Mouse (Mus musculus) gastrocnemius, adult 8-10 months (tissue): ENCODE measurements around the gene Zbtb9. TPM values are rescaled to one million over a fixed set of nuclear protein-coding genes. Genes with fewer than 3 reads are reported as not detected.

Experiments used
- DNase-seq, 2 experiments: peaks; one replicate each; pipeline ENCODE4 v3.0.0; 2022; ENCODE audit warnings: low spot score in 2 of 2
- total RNA-seq, 4 experiments: library from RNA; stranded (reverse); gene quantifications; 2 replicates each; pipeline ENCODE4 v1.2.4; 2022

Gene Zbtb9
- total RNA-seq, 4 experiments from 2014 or later = 1.1 to 1.6 (median 1.5) TPM

DNA sequence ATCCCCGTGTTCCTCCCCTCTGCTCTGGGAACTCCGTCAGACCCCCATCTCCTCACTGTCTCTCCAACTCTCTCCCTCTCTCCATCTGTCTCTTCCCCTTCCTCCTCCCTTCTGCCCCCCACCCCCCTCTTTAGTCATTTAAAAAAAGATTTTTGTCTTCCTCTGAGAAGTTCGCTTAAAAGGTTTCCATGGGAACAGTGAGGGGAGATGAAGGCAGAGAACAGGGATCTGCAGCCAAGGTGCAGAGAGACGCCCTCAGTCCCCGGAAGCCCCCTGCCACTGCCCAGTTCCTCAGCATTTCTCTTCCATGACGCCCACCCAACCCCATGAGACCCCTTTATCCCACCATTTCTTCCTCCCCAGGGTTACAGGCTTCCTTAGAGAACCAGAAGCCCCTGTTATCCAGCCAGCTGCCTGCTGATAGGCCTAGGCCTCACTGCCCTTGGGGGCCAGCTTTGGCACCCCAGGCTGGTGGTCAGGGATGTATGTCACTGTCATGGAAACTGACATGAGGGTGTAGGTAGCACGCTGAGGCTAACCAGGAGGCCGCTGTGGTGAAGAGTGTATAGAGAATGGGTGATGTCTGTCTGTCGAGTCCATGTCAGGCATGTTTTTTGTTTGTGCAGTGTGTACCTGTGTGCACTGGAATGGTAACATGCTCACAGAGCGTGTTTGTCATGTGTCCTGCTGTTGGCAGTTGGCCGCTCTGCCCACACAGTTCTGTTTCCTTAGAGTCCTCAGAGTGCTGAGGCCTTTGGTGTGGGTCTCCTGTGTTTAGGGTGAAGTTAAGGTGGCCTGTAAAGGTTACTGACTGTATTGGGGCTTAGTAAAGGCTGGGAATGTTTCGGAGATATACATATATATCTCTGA lies 25.5 kb upstream of the Zbtb9 start:
- no peak for DNase-seq

DNA sequence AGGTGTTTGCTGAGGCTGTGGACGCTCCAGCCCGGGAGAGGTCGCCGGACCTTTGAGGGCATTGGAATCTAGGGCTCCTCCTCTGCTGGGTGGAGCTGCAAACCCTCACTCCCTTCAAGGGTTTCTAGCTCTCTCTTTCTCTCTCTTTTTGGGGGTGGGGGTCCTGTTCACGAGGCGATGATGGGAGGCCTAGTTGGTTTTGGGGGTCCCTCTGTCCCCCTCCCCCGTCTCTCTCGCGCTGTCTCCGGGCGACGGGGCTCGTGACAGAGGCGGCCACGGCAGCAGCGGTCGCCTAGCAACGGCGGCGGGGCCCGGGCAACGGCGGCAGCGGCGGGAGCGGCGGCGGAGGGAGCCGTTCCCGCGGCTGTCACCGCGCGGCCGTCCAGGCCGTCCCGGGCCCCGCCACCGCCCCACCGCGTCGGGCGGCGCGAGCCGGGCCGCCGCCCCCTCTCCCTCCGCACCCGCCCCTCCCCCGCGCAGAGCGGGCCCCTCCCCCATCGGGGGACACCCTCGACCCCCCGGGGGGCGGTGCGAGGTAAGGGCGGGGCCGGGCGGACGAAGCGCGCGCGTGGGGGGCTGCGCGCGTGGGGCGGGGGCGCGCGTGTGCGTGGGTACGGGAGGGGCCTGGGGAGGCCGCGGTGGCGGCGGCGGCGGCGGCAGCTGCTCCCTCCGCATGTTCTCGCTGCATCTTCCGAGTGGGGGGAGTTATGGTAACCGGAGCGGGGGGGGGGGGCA lies 24.5 kb upstream of the Zbtb9 start:
- no peak for DNase-seq

DNA sequence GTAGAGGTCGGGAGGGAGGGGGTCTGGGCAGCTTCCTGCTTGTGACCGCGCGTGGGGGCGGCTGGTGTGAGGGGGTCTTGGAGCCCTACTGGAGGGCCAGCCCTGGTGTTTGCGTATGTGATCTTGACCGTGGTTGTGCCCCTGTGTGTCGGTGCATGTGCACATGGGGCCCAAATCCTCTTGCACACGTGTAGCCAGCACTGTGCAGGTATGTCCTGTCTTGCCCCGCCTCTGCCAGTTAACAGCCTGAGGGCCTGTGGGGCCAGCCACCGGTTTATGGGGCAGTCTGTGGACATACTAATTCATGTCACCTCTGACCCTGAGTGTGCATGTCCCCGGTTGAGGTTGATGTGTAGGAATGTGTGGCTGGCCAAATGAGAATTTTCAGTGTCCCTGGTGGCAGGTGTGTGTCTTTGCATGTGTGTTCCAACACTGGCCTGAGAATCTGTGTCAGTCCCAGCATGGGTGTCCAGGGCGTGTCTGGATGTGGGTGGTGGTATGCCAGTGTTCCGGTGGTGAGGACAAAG lies 23.9 kb upstream of the Zbtb9 start:
- DNase-seq = no peak

DNA sequence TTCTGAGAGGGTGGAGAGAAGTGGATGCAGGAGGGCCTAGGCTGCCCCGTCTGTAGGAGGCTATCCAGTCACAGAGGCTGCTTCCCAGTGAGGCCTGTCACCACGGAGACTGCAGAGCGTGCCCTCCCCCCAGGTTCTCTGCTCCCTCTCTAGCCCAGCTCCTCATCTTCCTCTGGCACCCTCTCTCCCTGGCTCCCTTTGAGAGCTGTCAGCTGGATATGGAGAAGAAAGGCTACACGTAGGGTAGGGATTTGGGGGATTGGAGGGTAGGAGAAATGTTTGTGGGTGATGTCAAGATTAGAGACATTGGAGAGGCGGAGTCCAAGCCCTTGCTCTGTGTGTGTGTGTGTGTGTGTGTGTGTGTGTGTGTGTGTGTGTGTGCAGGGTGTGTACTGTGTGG lies 23.1 kb upstream of the Zbtb9 start:
- DNase-seq = no peak

DNA sequence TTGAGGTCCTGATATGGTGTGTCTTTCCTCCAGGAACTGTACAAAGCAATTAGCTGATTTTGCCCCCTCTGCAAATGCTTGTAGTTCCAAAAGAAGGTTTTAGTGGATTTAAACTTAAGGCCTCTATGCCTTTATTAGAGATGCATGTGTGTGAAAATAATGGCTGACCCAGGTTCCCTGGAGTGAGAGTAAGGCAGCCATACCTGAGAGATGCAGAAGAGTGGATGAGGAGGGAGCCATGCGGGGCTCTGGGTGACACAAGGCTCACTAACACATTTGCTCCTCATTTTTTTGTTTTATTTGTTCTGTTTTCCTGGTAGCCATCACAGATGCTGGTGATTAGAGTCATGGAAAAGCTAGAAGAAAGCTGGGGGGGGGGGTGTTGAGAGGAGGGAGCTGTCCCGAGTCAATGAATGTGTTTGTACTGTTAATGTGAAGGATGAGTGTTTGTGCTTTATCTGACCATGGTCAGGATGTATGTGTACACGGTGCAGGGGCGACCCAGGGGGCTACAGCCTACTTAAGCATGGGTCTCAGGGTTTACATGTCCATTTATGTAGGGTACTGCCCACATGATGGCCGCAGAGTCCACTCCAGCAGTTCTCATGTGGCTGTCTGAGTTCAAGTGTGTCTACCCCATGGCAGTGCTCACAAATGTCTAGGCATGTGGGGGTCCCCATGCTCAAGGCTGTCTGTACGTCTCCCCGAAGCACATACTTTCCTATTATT lies 22.2 kb upstream of the Zbtb9 start:
- DNase-seq = no peak

DNA sequence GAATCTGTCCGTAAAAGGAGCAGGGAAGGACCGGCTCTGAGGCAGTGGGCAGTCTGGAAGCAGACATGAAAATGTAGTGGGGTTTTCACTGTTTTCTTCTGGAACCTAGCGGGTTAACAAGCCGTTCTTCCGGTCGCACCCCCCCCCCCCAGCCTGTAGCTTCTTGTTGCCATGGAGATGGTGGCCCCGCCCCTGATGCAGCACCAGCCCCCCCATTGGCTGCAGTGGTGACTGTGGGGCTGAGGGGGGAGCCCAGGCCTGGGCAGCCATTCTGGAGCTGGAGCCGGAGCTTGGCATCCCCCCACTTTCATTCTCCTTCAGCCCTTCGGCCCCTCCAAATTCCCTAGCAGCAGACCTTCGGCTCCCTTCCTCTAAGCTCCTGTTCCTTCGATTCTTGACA lies 21.6 kb upstream of the Zbtb9 start:
- peak in 1 of 2 experiments; percentile 55 for DNase-seq

DNA sequence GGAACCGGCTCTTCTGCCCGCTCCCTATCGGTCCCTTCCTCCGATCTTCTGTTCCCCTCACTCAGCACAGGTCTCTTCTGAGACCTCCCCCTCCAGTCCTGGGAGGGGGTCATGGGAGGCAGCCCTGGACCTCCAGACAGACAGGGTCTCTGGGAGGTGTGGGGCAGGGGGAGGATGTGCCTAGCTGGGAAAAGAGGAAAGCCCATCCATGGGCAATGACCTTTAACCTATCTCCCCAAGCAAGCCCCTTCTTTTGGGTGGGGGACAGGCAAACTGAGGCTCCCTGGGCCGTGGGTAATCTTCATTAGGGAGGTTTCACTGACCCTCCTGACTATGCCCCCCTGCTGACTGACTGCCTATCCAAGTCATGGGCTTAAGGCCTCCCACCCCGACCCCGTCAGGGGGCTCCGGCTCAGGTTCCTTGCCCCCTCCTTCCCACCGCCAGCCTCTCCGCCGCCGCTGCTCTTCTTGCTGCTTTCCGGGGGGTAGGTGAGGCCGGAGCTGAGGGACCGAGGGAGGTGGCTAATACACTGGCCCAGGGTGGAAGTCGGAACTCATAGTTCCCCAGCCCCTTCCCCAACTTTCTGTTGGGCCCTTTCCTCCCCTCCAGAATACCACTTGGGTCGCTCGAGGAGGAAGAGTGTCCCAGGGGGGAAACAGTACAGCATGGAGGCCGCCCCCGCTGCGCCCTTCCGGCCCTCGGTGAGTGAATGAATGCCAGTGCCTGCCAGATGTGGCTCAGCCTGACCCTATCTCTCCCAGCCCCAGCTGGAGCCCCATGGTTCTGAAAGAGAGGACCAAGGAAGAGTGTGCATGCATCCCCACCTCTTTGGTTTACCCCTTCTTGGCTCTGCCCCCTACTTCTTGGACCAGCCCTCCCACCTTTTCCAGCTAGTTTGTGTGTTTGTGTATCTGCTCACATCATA lies 20.8 kb upstream of the Zbtb9 start:
- DNase-seq = no peak

DNA sequence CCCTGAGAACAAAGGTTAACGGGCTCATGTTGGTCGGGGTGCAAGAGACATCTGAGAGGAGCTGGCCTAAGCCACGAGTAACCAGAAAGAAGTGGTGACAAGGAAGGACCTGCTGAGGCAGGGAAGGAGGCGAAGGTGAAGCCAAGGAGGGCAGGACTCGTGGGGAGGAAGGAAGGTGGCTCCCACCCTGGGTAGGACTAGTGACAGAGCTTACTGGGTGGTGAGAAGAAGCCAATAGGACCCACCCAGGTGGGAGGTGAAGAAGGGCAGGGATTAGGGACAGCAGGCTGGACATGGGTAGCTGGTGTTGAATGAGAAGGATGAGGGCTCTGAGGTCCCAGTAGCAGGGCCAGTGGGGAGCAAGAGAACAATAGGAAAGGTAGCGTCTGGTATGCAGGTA lies 19.8 kb upstream of the Zbtb9 start:
- no peak for DNase-seq

DNA sequence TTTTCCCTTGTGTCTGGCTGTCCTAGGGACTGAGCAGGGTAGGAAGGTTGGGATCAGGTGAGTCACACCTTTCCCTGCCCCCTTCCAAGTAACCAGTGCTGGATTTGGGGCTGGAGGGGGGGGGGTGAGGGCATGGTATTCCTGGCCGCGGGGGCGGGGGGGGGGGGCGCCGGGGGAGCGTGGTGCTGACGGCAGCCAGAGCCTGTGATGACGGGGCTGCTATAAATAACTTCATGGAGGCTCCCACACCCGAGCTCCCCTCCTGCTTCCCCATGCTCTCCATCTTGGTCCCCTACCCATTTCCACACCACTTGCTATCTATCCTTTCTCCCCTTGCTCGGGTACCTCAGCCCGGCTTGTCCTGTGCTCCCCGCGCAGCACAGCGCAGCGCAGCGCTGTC lies 19.2 kb upstream of the Zbtb9 start:
- DNase-seq = no peak

DNA sequence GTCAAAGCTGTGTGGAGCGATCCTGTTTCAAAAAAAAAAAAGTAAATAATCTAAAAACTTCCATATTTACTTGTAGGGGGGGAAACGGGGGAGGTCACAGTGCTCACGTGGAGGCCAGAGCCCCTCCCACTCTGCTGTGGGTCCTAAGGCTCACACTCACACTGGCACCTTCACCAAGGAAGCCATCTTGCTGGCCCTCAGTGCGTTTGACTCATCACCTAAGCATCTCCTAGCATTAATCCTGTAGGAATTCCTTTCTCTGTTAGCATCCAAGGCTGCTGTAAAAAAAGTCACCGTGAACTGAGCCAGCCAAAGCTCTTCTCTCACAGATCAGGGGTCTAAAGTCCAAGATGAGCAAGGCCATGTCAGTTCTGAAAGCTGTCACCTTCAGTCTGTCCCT lies 16.7 kb upstream of the Zbtb9 start:
- no peak for DNase-seq

DNA sequence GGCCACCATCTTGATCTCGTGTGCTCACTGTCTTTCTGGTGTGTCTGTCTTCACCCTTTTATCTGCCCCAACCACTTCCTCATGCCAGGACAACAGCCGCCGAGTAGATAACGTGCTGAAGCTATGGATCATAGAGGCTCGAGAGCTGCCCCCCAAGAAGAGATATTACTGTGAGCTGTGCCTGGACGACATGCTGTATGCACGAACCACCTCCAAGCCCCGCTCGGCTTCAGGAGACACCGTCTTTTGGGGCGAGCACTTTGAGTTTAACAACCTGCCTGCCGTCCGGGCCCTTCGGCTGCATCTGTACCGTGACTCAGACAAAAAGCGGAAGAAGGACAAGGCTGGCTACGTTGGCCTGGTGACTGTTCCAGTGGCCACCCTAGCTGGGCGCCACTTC lies 16.1 kb upstream of the Zbtb9 start:
- DNase-seq = no peak

DNA sequence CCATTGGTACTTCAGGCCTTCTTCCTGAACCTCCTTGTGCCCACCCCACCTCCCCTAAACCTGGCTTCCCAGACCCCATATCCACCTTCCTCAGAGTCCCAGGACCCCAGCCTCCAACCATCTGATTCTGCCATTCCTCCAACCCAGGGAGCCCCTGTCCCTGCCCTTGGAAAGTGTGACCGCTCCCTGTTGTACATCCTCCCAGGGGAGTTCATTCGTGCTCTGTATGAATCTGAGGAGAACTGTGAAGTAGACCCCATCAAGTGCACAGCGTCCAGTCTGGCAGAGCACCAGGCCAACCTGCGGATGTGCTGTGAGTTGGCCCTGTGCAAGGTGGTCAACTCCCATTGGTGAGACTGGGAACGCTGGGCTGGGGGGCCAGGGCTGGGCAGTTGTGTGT lies 15.1 kb upstream of the Zbtb9 start:
- DNase-seq = no peak

DNA sequence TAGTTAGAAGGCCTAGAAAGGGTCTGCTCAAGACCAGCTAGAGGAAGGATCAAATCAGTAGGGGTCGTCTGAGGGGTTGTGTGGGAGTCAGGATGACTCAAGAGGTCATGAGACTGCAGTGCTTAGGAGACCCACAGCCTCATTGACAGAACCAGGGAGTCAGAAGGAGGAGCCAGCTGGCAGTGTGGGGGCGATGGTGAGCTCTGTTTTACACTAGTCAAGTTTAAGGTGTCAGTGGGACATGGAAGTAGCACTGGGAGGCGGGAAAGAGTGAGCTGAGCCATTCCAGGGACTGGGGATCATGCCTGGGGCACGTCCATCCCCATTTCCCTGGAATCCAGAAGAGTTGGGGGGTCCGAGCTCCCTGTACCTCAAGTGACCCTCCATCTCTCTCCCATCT lies 14.1 kb upstream of the Zbtb9 start:
- no peak for DNase-seq

DNA sequence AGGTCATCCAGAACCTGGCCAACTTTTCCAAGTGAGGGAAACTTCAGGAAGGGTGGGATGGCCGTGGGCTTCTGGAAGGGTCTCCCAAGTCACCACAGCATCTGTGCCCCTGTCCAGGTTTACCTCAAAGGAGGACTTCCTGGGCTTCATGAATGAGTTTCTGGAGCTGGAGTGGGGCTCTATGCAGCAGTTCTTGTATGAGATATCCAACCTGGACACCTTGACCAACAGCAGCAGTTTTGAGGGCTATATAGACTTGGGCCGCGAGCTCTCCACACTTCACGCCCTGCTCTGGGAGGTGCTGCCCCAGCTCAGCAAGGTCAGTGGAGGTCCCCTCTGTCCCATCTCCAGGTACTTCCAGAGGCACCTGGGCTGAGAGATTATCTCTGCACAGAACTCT lies 13.2 kb upstream of the Zbtb9 start:
- no peak for DNase-seq

DNA sequence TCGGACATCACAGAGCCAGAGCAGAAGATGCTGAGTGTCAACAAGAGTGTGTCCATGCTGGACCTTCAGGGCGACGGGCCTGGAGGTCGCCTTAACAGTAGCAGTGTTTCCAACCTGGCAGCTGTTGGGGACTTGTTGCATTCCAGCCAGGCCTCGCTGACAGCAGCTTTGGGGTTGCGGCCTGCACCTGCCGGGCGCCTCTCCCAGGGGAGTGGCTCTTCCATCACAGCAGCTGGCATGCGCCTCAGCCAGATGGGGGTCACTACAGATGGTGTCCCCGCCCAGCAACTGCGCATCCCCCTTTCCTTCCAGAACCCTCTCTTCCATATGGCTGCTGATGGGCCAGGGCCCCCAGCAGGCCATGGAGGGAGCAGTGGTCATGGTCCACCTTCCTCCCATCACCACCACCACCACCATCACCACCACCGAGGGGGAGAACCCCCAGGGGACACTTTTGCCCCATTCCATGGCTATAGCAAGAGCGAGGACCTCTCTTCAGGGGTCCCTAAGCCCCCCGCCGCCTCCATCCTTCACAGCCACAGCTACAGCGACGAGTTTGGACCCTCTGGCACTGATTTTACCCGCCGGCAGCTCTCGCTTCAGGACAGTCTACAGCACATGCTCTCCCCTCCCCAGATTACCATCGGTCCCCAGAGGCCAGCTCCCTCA lies 11.3 kb upstream of the Zbtb9 start:
- no peak for DNase-seq

DNA sequence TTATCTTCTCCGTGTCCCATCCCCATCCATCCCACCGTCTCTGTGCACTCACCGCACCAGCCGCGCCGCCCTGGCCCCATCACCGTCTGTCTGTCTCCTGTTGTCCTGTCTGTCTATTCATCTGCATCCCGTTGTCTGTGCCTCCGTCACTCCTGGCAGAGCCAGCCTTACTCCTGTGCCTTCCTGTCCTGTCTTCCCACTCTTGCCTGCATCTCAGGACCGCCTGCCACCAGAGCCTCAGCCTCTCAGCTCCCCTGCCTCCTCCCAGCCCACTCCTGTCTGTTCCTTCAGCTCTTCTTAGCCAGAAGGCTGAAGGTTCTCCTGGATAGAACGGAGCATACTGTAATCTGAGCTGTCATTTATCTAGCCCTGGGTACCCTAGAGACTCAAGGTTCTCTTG lies 6.0 kb upstream of the Zbtb9 start:
- no peak for DNase-seq

DNA sequence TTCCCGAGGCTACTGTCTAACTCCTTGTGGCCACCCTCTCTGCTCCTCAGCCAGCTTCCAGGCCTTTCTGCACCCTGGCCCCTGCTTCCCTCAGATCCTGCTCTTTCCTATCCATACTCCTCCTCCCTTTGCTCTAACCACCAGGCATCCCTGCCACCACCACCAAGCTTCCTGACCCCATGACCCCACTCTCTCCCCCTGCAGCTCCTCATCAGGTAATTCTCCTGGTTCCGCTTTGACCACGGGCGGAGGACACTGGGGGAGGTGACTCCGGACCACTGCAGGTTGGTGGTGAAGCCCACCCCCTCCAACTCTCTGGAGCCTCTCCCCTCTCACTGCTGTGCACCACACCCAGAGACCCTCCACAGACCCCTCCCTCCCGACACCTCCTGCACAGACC lies 5.5 kb upstream of the Zbtb9 start:
- DNase-seq = no peak

DNA sequence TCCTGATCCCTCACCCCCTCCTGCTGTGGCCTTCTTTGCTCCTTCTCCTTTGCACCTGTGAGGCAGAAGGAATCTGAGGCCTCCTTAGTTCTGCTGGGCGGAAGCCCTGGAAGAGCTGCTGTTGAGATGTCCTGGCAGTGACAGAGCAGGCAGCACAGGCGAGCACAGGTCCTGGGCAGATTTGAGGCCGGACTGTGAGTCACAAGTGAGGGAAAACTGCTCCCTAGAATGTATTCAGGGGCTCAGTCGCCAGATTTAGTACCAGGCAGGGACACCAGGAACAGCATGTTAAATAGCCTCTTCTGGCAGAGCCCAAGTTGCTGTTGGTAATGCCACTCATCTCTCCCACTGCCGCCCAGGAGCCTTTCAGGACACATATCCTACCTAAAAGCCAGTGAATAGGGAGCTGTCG lies 4.8 kb upstream of the Zbtb9 start:
- no peak for DNase-seq

DNA sequence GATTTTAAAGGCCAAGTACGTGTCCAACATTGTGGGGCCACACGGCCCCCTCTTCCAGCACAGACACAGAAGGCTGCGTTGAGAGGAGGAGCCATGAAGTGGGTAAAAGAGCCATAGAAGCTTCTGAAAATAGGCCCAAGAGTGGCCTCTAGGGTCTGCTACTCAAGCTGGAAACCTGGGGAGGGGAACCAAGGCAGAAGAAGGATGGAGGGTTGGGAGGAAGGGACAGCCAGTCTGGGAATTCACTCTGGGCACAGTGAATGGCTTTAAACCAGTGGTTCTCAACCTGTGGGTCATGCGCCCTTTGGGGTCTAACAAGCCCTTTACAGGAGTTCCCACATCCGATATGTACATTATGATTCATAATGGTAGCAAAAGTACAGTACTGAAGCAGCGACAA lies 3.7 kb upstream of the Zbtb9 start:
- DNase-seq = no peak

DNA sequence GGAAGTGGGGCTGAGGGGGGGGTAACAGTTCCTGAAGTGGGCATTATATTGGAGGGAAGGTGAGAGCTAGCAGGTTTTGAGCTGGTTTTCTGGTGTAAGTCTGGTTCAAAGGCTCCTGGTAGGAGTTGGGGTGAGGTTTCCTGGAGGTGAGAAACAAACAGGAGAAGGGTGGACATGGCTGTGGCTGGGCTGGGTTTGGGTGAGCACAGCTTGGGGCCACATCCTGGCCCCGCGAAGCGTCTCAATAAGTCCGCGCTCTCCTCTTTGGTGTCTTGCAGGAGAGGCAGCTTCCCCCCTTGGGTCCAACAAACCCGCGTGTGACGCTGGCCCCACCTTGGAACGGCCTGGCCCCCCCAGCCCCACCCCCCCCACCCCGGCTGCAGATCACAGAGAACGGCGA lies 2.7 kb upstream of the Zbtb9 start:
- DNase-seq = no peak
